Comparison of ENCODE assay signal across 8 mouse cellular contexts in genomic region chr6:36691497-36691896, GRCm38 (mm10).
DNase-seq lines count a peak whose midpoint lies in the region; ATAC-seq lines count a peak whose summit lies in the region.

No protein-coding gene starts in this region.

- H3K27ac ChIP-seq in forebrain, embryonic 16.5 days (ENCODE audit: low read length) = no peak overlapping the region
- no peak overlapping the region for H3K27ac ChIP-seq in hindbrain, embryonic 15.5 days (replicated peaks)

- peak; percentile 33 for DNase-seq in Muller cell, postnatal 12 days (ENCODE audit: inconsistent ontology term)
- DNase-seq in cerebellum, adult 18-20 months = peak; percentile 31 to 41
- peak; percentile 68 to 73 for DNase-seq in layer of hippocampus, postnatal 10 days (ENCODE audit: low spot score in 2 of 2)
- peak; percentile 21 for DNase-seq in lung, postnatal 25 days (ENCODE audit: low spot score)
- peak; percentile 58 for DNase-seq in right cerebral cortex, postnatal 25 days

- peak; percentile 93 for ATAC-seq in forebrain, embryonic 16.5 days
- ATAC-seq in hindbrain, embryonic 15.5 days (ENCODE audit: low FRiP score, low read depth) = peak; percentile 81
- no peak for ATAC-seq in inflammation-experienced regulatory T-cells, adult 6 months

- no peaks in the 10 kb centered on the region for H3K9me3 ChIP-seq in forebrain, embryonic 16.5 days (ENCODE audit: control insufficient read depth, low read length)
- H3K9me3 ChIP-seq in hindbrain, embryonic 15.5 days = no peaks in the 10 kb centered on the region

- H3K9ac ChIP-seq in forebrain, embryonic 16.5 days (replicated peaks; ENCODE audit: low read depth, low read length) = no peak overlapping the region
- H3K9ac ChIP-seq in hindbrain, embryonic 15.5 days = no peak overlapping the region

- 0% methylated on average over 1 of the region's 1 CpGs for WGBS in forebrain, embryonic 16.5 days
- WGBS in hindbrain, embryonic 15.5 days = 18% methylated on average over 1 of the region's 1 CpGs

- H3K36me3 ChIP-seq in forebrain, embryonic 16.5 days (ENCODE audit: control insufficient read depth, insufficient read depth) = no peaks in the 10 kb centered on the region
- H3K36me3 ChIP-seq in hindbrain, embryonic 15.5 days = no peaks in the 10 kb centered on the region

- H3K4me3 ChIP-seq in forebrain, embryonic 16.5 days (replicated peaks; ENCODE audit: low read length) = no peak overlapping the region
- H3K4me3 ChIP-seq in hindbrain, embryonic 15.5 days = no peak overlapping the region

- H3K4me2 ChIP-seq in forebrain, embryonic 16.5 days (ENCODE audit: low read length) = no peak overlapping the region
- no peak overlapping the region for H3K4me2 ChIP-seq in hindbrain, embryonic 15.5 days

- no peaks in the 10 kb centered on the region; the same call in 1 of the 2 replicates for H3K4me1 ChIP-seq in forebrain, embryonic 16.5 days (replicated peaks; ENCODE audit: control insufficient read depth, insufficient read depth, low read length)
- 0 out of 2 replicates have a peak, but pooled peaks cover 2% of the 10 kb centered on the region for H3K4me1 ChIP-seq in hindbrain, embryonic 15.5 days (replicated peaks)

- H3K27me3 ChIP-seq in forebrain, embryonic 16.5 days (replicated peaks; ENCODE audit: control insufficient read depth, insufficient read depth, low read length) = no peaks in the 10 kb centered on the region
- H3K27me3 ChIP-seq in hindbrain, embryonic 15.5 days = no peaks in the 10 kb centered on the region
